Mouse (Mus musculus): ENCODE results near the gene Smarcc1. TPM values are rescaled to one million over a fixed set of nuclear protein-coding genes. Genes with fewer than 3 reads are reported as not detected.

Gene Smarcc1
- polyA plus RNA-seq, 1 experiment from 2014 or later, result 58.1 TPM

GRCm38 (mm10) chr9:110100627-110101600, 16.6 kb upstream of the Smarcc1 start:
- H3K4me1 ChIP-seq (replicated peaks; ENCODE audit: insufficient read depth, low read length), result peaks cover 5% of the 10 kb centered on the region; the same call in 1 of the 2 replicates
- peaks cover 37% of the 10 kb centered on the region for H3K36me3 ChIP-seq (ENCODE audit: insufficient read depth, low read length)
- peak overlapping the region; percentile 20; the same call in 1 of the 2 replicates for H3K27ac ChIP-seq
- peak overlapping the region; percentile 56 for H3K4me3 ChIP-seq (replicated peaks; ENCODE audit: low read depth, low read length)
- WGBS, result 3% methylated on average over 41 of the region's 41 CpGs
- TF ChIP-seq CTCF (IDR thresholded peaks at IDR 0.05; ENCODE audit: low read depth), result peak; percentile 95
- no peaks in the 10 kb centered on the region for H3K9me3 ChIP-seq (replicated peaks; ENCODE audit: low read length)
- no peaks in the 10 kb centered on the region for H3K27me3 ChIP-seq (ENCODE audit: insufficient read depth, low read length)
- H3K9ac ChIP-seq (ENCODE audit: low read depth, low read length), result peak overlapping the region; percentile 76
- peak overlapping the region; percentile 72 for H3K4me2 ChIP-seq (ENCODE audit: low read length)
- peak; percentile 90 for ATAC-seq (replicated peaks; ENCODE audit: low FRiP score, low read depth)
- peak; percentile 96 for DNase-seq (ENCODE audit: low spot score)

- peak overlapping the region; percentile 92 for H3K9ac ChIP-seq (ENCODE audit: low read depth, low read length)
- no peaks in the 10 kb centered on the region for H3K9me3 ChIP-seq (replicated peaks; ENCODE audit: low read length)
- 0 out of 2 replicates have a peak, but pooled peaks have one; percentile 9 for ATAC-seq (replicated peaks; ENCODE audit: low FRiP score, low read depth)
- H3K4me2 ChIP-seq (ENCODE audit: low read length), result peak overlapping the region; percentile 60
- H3K4me3 ChIP-seq (replicated peaks; ENCODE audit: low read depth, low read length), result peak overlapping the region; percentile 80
- peak overlapping the region; percentile 90 for H3K27ac ChIP-seq
- H3K36me3 ChIP-seq (ENCODE audit: insufficient read depth, low read length), result peaks cover 15% of the 10 kb centered on the region; the same call in 1 of the 2 replicates
- no peak for TF ChIP-seq CTCF (IDR thresholded peaks at IDR 0.05; ENCODE audit: low read depth)
- H3K27me3 ChIP-seq (ENCODE audit: insufficient read depth, low read length), result no peaks in the 10 kb centered on the region
- peak; percentile 76 for DNase-seq (ENCODE audit: low spot score)
- WGBS, result 2% methylated on average over 10 of the region's 10 CpGs
- H3K4me1 ChIP-seq (replicated peaks; ENCODE audit: insufficient read depth, low read length), result peaks cover 8% of the 10 kb centered on the region
These were observed 1.0 kb upstream of the Smarcc1 start for GRCm38 (mm10) chr9:110116353-110116976.

DNA sequence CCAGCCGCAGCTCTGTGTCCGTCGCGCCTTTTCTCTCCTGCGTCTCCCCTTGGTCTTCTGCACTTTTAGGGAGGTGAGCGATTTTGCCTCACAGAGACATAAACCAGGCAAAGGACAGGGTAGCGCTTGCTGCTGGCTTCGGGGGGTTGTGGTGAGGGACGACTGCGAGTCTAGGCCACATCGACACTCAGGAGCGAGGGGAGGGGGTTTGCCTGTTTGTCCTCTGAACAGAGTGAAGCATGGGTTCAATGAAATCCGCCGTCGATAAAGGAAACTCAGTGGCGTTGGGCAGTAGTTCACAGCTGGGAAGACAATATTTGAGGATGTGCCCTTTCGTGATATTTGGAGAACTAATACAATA, 251 bp downstream of the Smarcc1 start, which contains the start of gene Dhx30:
Gene Dhx30, minus strand, starts transcription at position 52 of the 361 bp plus-strand sequence.
- no peaks in the 10 kb centered on the region for H3K27me3 ChIP-seq (ENCODE audit: insufficient read depth, low read length)
- TF ChIP-seq CTCF (IDR thresholded peaks at IDR 0.05; ENCODE audit: low read depth), result no peak
- peak within 1 kb of the TSS; percentile 92 for H3K9ac ChIP-seq (ENCODE audit: low read depth, low read length)
- H3K4me3 ChIP-seq (replicated peaks; ENCODE audit: low read depth, low read length), result peak within 1 kb of the TSS; percentile 80
- ATAC-seq (replicated peaks; ENCODE audit: low FRiP score, low read depth), result no peak
- no peaks in the 10 kb centered on the region for H3K9me3 ChIP-seq (replicated peaks; ENCODE audit: low read length)
- DNase-seq (ENCODE audit: low spot score), result no peak
- peaks cover 9% of the 10 kb centered on the region; the same call in 1 of the 2 replicates for H3K36me3 ChIP-seq (ENCODE audit: insufficient read depth, low read length)
- WGBS, result under 1% methylated on average over 17 of the region's 17 CpGs
- peaks cover 8% of the 10 kb centered on the region for H3K4me1 ChIP-seq (replicated peaks; ENCODE audit: insufficient read depth, low read length)
- H3K4me2 ChIP-seq (ENCODE audit: low read length), result peak within 1 kb of the TSS; percentile 60
- H3K27ac ChIP-seq, result peak within 1 kb of the TSS; percentile 90

- WGBS, result 44% methylated on average over 1 of the region's 1 CpGs
These were observed 741 bp downstream of the Smarcc1 start for GRCm38 (mm10) chr9:110118249-110118648.

DNA sequence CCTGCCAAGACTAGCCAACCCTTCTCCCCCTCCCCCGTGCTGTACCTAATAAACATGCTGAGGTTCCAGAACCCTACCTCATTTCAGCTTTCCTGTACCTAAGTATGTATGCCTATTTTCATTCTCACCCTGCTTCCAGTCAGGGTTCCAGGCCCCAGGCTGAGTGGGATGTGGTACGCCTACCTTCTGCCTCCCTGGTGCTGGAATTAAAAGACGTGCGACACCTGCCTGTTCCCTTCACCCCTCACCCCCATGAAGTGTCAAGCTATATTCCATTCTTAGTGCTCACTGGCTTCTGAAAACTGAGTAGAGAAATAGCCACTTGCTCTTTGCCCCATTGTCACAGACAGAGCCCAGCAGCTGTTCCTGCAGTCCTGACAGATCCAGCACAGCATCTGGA, 3.9 kb downstream of the Smarcc1 start:
- Histone ChIP-seq H3K9ac (ENCODE audit: low read depth, low read length) (no peak overlapping the region), H3K4me2 (ENCODE audit: low read length) (no peak overlapping the region), H3K36me3 (ENCODE audit: insufficient read depth, low read length) (no peaks in the 10 kb centered on the region), H3K27me3 (ENCODE audit: insufficient read depth, low read length) (no peaks in the 10 kb centered on the region), H3K4me3 (replicated peaks; ENCODE audit: low read depth, low read length) (no peak overlapping the region), H3K4me1 (replicated peaks; ENCODE audit: insufficient read depth, low read length) (peaks cover 5% of the 10 kb centered on the region), H3K27ac (no peak overlapping the region), H3K9me3 (replicated peaks; ENCODE audit: low read length) (no peaks in the 10 kb centered on the region)
- no peak for TF ChIP-seq CTCF (IDR thresholded peaks at IDR 0.05; ENCODE audit: low read depth)
- DNase-seq (ENCODE audit: low spot score), result no peak
- WGBS, result 70% methylated on average over 4 of the region's 4 CpGs
- ATAC-seq (replicated peaks; ENCODE audit: low FRiP score, low read depth), result no peak

More at GRCm38 (mm10) chr9:110118249-110118648, 741 bp downstream of the Smarcc1 start:
- Histone ChIP-seq H3K9me3 (replicated peaks; ENCODE audit: low read length) (no peaks in the 10 kb centered on the region), H3K4me1 (replicated peaks; ENCODE audit: insufficient read depth, low read length) (peaks cover 8% of the 10 kb centered on the region), H3K4me2 (ENCODE audit: low read length) (peak overlapping the region; percentile 60), H3K27ac (no peak overlapping the region), H3K9ac (ENCODE audit: low read depth, low read length) (peak overlapping the region; percentile 92), H3K4me3 (replicated peaks; ENCODE audit: low read depth, low read length) (peak overlapping the region; percentile 80), H3K36me3 (ENCODE audit: insufficient read depth, low read length) (peaks cover 4% of the 10 kb centered on the region; the same call in 1 of the 2 replicates), H3K27me3 (ENCODE audit: insufficient read depth, low read length) (no peaks in the 10 kb centered on the region)
- ATAC-seq (replicated peaks; ENCODE audit: low FRiP score, low read depth) (no peak), DNase-seq (ENCODE audit: low spot score) (no peak)
- no peak for TF ChIP-seq CTCF (IDR thresholded peaks at IDR 0.05; ENCODE audit: low read depth)

- Histone ChIP-seq H3K27ac (no peak overlapping the region), H3K4me2 (ENCODE audit: low read length) (no peak overlapping the region), H3K4me1 (replicated peaks; ENCODE audit: insufficient read depth, low read length) (peaks cover 2% of the 10 kb centered on the region), H3K9ac (ENCODE audit: low read depth, low read length) (no peak overlapping the region), H3K27me3 (ENCODE audit: insufficient read depth, low read length) (no peaks in the 10 kb centered on the region), H3K9me3 (replicated peaks; ENCODE audit: low read length) (no peaks in the 10 kb centered on the region), H3K36me3 (ENCODE audit: insufficient read depth, low read length) (no peaks in the 10 kb centered on the region), H3K4me3 (replicated peaks; ENCODE audit: low read depth, low read length) (no peak overlapping the region)
- DNase-seq (ENCODE audit: low spot score) (no peak), ATAC-seq (replicated peaks; ENCODE audit: low FRiP score, low read depth) (no peak)
- no peak for TF ChIP-seq CTCF (IDR thresholded peaks at IDR 0.05; ENCODE audit: low read depth)
- 89% methylated on average over 2 of the region's 2 CpGs for WGBS
These were observed 5.8 kb downstream of the Smarcc1 start for GRCm38 (mm10) chr9:110123322-110123721.

Data from kidney, postnatal 0 days (tissue).